Mouse (Mus musculus) ZHBTc4 (cell line): Measurements from ENCODE around the gene Vkorc1l1.

ENCODE experiments used
- DNase-seq: peaks from one replicate; pipeline ENCODE4 v3.0.0-alpha.2; 2011; ENCODE audit warnings: low read depth, low spot score

Vkorc1l1 gene

GRCm38 (mm10) chr5:129941495-129942045 is at the start of gene Vkorc1l1:
Gene Vkorc1l1 (plus strand): TSS chr5:129941970.
- peak; percentile 99 for DNase-seq

- DNase-seq: peak; percentile 98
Measured at GRCm38 (mm10) chr5:129895198-129896088, 46.3 kb upstream of the Vkorc1l1 start, which contains the start of gene Zbed5. Gene Zbed5 (plus strand): TSS chr5:129895723.

- no peak for DNase-seq
Measured at GRCm38 (mm10) chr5:129898449-129898848, 43.3 kb upstream of the Vkorc1l1 start, which contains the start of gene Phkg1. Gene Phkg1 (minus strand): TSS chr5:129898549.

- DNase-seq: no peak
Measured at GRCm38 (mm10) chr5:129907775-129908174, 34.0 kb upstream of the Vkorc1l1 start.

- peak; percentile 86 for DNase-seq
Measured at GRCm38 (mm10) chr5:129908242-129908965, 33.4 kb upstream of the Vkorc1l1 start, which contains the start of gene Nupr1l. Gene Nupr1l (plus strand): TSS chr5:129908540.

GRCm38 (mm10) chr5:129909147-129909546 is 32.6 kb upstream of the Vkorc1l1 start:
- no peak for DNase-seq

GRCm38 (mm10) chr5:129909591-129909990 is 32.2 kb upstream of the Vkorc1l1 start:
- DNase-seq: peak; percentile 64

GRCm38 (mm10) chr5:129914024-129914423 is 27.7 kb upstream of the Vkorc1l1 start:
- DNase-seq: peak; percentile 90

- DNase-seq: peak; percentile 81
Measured at GRCm38 (mm10) chr5:129915491-129915890, 26.3 kb upstream of the Vkorc1l1 start.

GRCm38 (mm10) chr5:129918065-129918651 is 23.6 kb upstream of the Vkorc1l1 start:
- peak; percentile 83 for DNase-seq

- peak; percentile 44 for DNase-seq
Measured at GRCm38 (mm10) chr5:129918752-129919151, 23.0 kb upstream of the Vkorc1l1 start.

GRCm38 (mm10) chr5:129919320-129919719 is 22.4 kb upstream of the Vkorc1l1 start:
- peak; percentile 62 for DNase-seq

- peak; percentile 71 for DNase-seq
Measured at GRCm38 (mm10) chr5:129921972-129922371, 19.8 kb upstream of the Vkorc1l1 start.

- DNase-seq: no peak
Measured at GRCm38 (mm10) chr5:129924820-129925452, 16.8 kb upstream of the Vkorc1l1 start.

GRCm38 (mm10) chr5:129925933-129926332 is 15.8 kb upstream of the Vkorc1l1 start:
- no peak for DNase-seq

GRCm38 (mm10) chr5:129929924-129930855 is 11.6 kb upstream of the Vkorc1l1 start:
- DNase-seq: peak; percentile 71

GRCm38 (mm10) chr5:129936941-129937340 is 4.8 kb upstream of the Vkorc1l1 start:
- DNase-seq: no peak

GRCm38 (mm10) chr5:129940281-129940680 is 1.5 kb upstream of the Vkorc1l1 start:
- no peak for DNase-seq

GRCm38 (mm10) chr5:129940736-129941494 is 855 bp upstream of the Vkorc1l1 start:
- no peak for DNase-seq
